In genomic region chr1:51566170-51566649, GRCm38 (mm10) we compare ENCODE assay signal across 17 mouse cellular contexts.
DNase-seq lines count a peak whose midpoint lies in the region; ATAC-seq lines count a peak whose summit lies in the region.
"Had no signal": no experiment of that assay in that cellular context is flagged by ENCODE, and none has a peak within 500 bp of the region (broad histone marks: within the 10 kb centered on the region; RNA-seq: fewer than 3 reads in every experiment).

No protein-coding gene starts in this region.

- H3K4me2 ChIP-seq in liver, embryonic 15.5 days, result peak overlapping the region; percentile 23
- H3K4me2 ChIP-seq: forebrain, embryonic 13.5 days; heart, embryonic 15.5 days; limb, embryonic 15.5 days had no signal

- H3K27ac ChIP-seq in liver, embryonic 15.5 days (replicated peaks), result peak overlapping the region; percentile 55
- no peak overlapping the region for H3K27ac ChIP-seq in midbrain, embryonic 10.5 days (replicated peaks)
- H3K27ac ChIP-seq: forebrain, embryonic 13.5 days; heart, embryonic 15.5 days; limb, embryonic 15.5 days had no signal

- WGBS in liver, embryonic 15.5 days (ENCODE audit: insufficient replicate concordance), result 17% methylated on average over 7 of the region's 7 CpGs
- 79% methylated on average over 7 of the region's 7 CpGs for WGBS in midbrain, embryonic 10.5 days

- no peak overlapping the region for H3K9ac ChIP-seq in liver, embryonic 15.5 days
- H3K9ac ChIP-seq: forebrain, embryonic 13.5 days; heart, embryonic 15.5 days; limb, embryonic 15.5 days had no signal

- no peaks in the 10 kb centered on the region for H3K36me3 ChIP-seq in liver, embryonic 15.5 days (replicated peaks)
- no peaks in the 10 kb centered on the region for H3K36me3 ChIP-seq in midbrain, embryonic 10.5 days
- H3K36me3 ChIP-seq: heart, embryonic 15.5 days; limb, embryonic 15.5 days had no signal

- peak; percentile 55; the same call in 1 of the 2 replicates for ATAC-seq in frontal cortex, adult (ENCODE audit: low TSS enrichment)
- peak; percentile 52; the same call in 1 of the 2 replicates for ATAC-seq in erythroblast, adult 5-6 weeks (replicated peaks; ENCODE audit: low FRiP score, poor library complexity, severe bottlenecking)
- peak; percentile 86 for ATAC-seq in liver, embryonic 15.5 days (ENCODE audit: insufficient read depth)
- ATAC-seq: activated CD4-positive, CD25-positive, alpha-beta regulatory T cell, adult 4 months; forebrain, embryonic 13.5 days; hindbrain, embryonic 16.5 days had no signal

- H3K4me3 ChIP-seq in liver, embryonic 15.5 days (replicated peaks), result no peak overlapping the region
- no peak overlapping the region for H3K4me3 ChIP-seq in midbrain, embryonic 10.5 days
- H3K4me3 ChIP-seq: forebrain, embryonic 13.5 days; heart, embryonic 15.5 days; limb, embryonic 15.5 days had no signal

- H3K27me3 ChIP-seq in liver, embryonic 15.5 days, result no peaks in the 10 kb centered on the region
- H3K27me3 ChIP-seq in midbrain, embryonic 10.5 days (ENCODE audit: low read depth, poor library complexity, severe bottlenecking), result no peaks in the 10 kb centered on the region
- H3K27me3 ChIP-seq: forebrain, embryonic 13.5 days; heart, embryonic 15.5 days; limb, embryonic 15.5 days had no signal

- H3K4me1 ChIP-seq in liver, embryonic 15.5 days (replicated peaks), result peaks cover 23% of the 10 kb centered on the region
- no peaks in the 10 kb centered on the region for H3K4me1 ChIP-seq in midbrain, embryonic 10.5 days
- H3K4me1 ChIP-seq: forebrain, embryonic 13.5 days; limb, embryonic 15.5 days had no signal

- H3K9me3 ChIP-seq in liver, embryonic 15.5 days (replicated peaks), result no peaks in the 10 kb centered on the region
- H3K9me3 ChIP-seq in midbrain, embryonic 10.5 days (replicated peaks), result no peaks in the 10 kb centered on the region; the same call in 1 of the 2 replicates
- H3K9me3 ChIP-seq: forebrain, embryonic 13.5 days; heart, embryonic 15.5 days; limb, embryonic 15.5 days had no signal

- DNase-seq in frontal cortex, postnatal 14 days (ENCODE audit: low spot score in 2 of 2), result no peak
- peak; percentile 72 for DNase-seq in brain, adult 2 months (ENCODE audit: low read depth, low spot score)
- DNase-seq in midbrain, embryonic 10.5 days (ENCODE audit: low spot score), result no peak
- DNase-seq in adrenal gland, postnatal 36 days, result no peak
- no peak for DNase-seq in left cerebral cortex, adult 11 months (ENCODE audit: low spot score)
- DNase-seq: gastrocnemius, postnatal 25 days; kidney, adult 9 months; lung, postnatal 36 days; thymus, postnatal 36 days had no signal
